Mouse (Mus musculus) forebrain, postnatal 0 days (tissue): ENCODE data around the gene Fam71d. TPM values are rescaled to one million over a fixed set of nuclear protein-coding genes. Genes with fewer than 3 reads are reported as not detected.
A peak's percentile ranks its signal among the peaks of the same experiment; 100 is the strongest.

Experiments used
- ATAC-seq: fragments of 200-750 bp; cut with Nextera tagmentation; 2 replicates; pipeline ENCODE4 v1.8.0; 2017; ENCODE audit warnings: mild to moderate bottlenecking, moderate library complexity
- DNase-seq: peaks from one replicate; pipeline ENCODE4 v3.0.0-alpha.2; 2015
- H3K27ac ChIP-seq: fragments of 300-500 bp; sonication (generic); 2 replicates; pipeline ENCODE4 v1.5.1; 2014; ENCODE audit warnings: low read depth, mild to moderate bottlenecking, antibody characterized with exemption, low read length, moderate library complexity, mixed read lengths
- H3K27me3 ChIP-seq: fragments of 300-500 bp; sonication (generic); 2 replicates; pipeline ENCODE4 v1.6.1; 2014; ENCODE audit warnings: mild to moderate bottlenecking, low read length, mixed read lengths; ENCODE audit not compliant: insufficient read depth
- H3K36me3 ChIP-seq: fragments of 300-500 bp; sonication (generic); 2 replicates; pipeline ENCODE4 v1.6.1; 2014; ENCODE audit warnings: mild to moderate bottlenecking, moderate library complexity; ENCODE audit not compliant: insufficient read depth
- H3K4me1 ChIP-seq: fragments of 300-500 bp; sonication (generic); 2 replicates; pipeline ENCODE4 v1.6.1; 2014; ENCODE audit warnings: antibody characterized with exemption; ENCODE audit not compliant: insufficient read depth
- H3K4me2 ChIP-seq: fragments of 300-500 bp; sonication (generic); 2 replicates; pipeline ENCODE4 v1.6.1; 2014; ENCODE audit warnings: low read depth, mild to moderate bottlenecking, moderate library complexity
- H3K4me3 ChIP-seq: fragments of 300-500 bp; sonication (generic); 2 replicates; pipeline ENCODE4 v1.5.1; 2014; ENCODE audit warnings: low read depth, low read length, mixed read lengths
- H3K9ac ChIP-seq: fragments of 300-500 bp; sonication (generic); 2 replicates; pipeline ENCODE4 v1.6.1; 2014; ENCODE audit warnings: mild to moderate bottlenecking
- H3K9me3 ChIP-seq: fragments of 300-500 bp; sonication (generic); 2 replicates; pipeline ENCODE4 v1.6.1; 2016; ENCODE audit warnings: low read length
- CTCF ChIP-seq: sonication (generic); IDR thresholded peaks from 2 replicates; pipeline ENCODE4 v1.5.1; 2016; ENCODE audit warnings: antibody characterized with exemption, control low read depth, low read depth
- WGBS: fragments of 180-500 bp; shearing (Covaris S2); extraction: QIAGEN DNeasy Blood & Tissue Kit; methylation state at CpG from one replicate; pipeline ENCODE4 v1.1.7; 2014; 5-methylcytosine and 5-hydroxymethylcytosine counted together
- polyA plus RNA-seq: library from polyadenylated mRNA; unstranded; fragments of >200 nt; fragmentation: Nextera tagmentation; extraction: Ambion mirVana; gene quantifications from 2 replicates; pipeline ENCODE4 v1.2.1, GENCODE M21; 2015
- total RNA-seq: library from RNA; depleted of rRNA; stranded (reverse); fragments of >200 nt; gene quantifications from 2 replicates; pipeline ENCODE4 v1.2.3, GENCODE M21; 2014

Fam71d gene
- total and polyA plus RNA-seq, 2 experiments from 2014 or later, result not detected

GRCm38 (mm10) chr12:78746226-78746625 lies 54.9 kb downstream of the Fam71d start:
- H3K27me3 ChIP-seq, result no peaks in the 10 kb centered on the region
- no peaks in the 10 kb centered on the region for H3K36me3 ChIP-seq
- H3K27ac ChIP-seq, result no peak overlapping the region
- DNase-seq (no peak), ATAC-seq (no peak)
- no peak overlapping the region for H3K4me2 ChIP-seq
- no peak overlapping the region for H3K4me3 ChIP-seq
- no peaks in the 10 kb centered on the region for H3K9me3 ChIP-seq
- no peak overlapping the region for H3K9ac ChIP-seq
- H3K4me1 ChIP-seq, result no peaks in the 10 kb centered on the region
- no peak for TF ChIP-seq CTCF
- 85% methylated on average over 6 of the region's 6 CpGs for WGBS

- ATAC-seq (no peak), DNase-seq (no peak)
- no peaks in the 10 kb centered on the region for H3K9me3 ChIP-seq
- no peak overlapping the region for H3K4me3 ChIP-seq
- H3K9ac ChIP-seq, result no peak overlapping the region
- H3K4me1 ChIP-seq, result no peaks in the 10 kb centered on the region
- no peak overlapping the region for H3K27ac ChIP-seq
- H3K36me3 ChIP-seq, result no peaks in the 10 kb centered on the region
- WGBS, result 44% methylated on average over 1 of the region's 1 CpGs
- H3K27me3 ChIP-seq, result no peaks in the 10 kb centered on the region
- no peak overlapping the region for H3K4me2 ChIP-seq
- TF ChIP-seq CTCF, result no peak
Observed at GRCm38 (mm10) chr12:78747406-78747805, 56.1 kb downstream of the Fam71d start.

- Histone ChIP-seq H3K27ac (no peak overlapping the region), H3K4me2 (peak overlapping the region; percentile 67), H3K4me1 (no peaks in the 10 kb centered on the region), H3K36me3 (no peaks in the 10 kb centered on the region), H3K9me3 (no peaks in the 10 kb centered on the region), H3K4me3 (peak overlapping the region; percentile 84), H3K9ac (peak overlapping the region; percentile 54), H3K27me3 (no peaks in the 10 kb centered on the region)
- no peak; the same call in 1 of the 2 replicates for ATAC-seq
- no peak for DNase-seq
- WGBS, result under 1% methylated on average over 10 of the region's 10 CpGs
- TF ChIP-seq CTCF, result no peak
Observed at GRCm38 (mm10) chr12:78748113-78748512, 56.8 kb downstream of the Fam71d start.

- H3K27ac ChIP-seq, result peak within 1 kb of the TSS; percentile 74
- peak within 1 kb of the TSS; percentile 84 for H3K4me3 ChIP-seq
- H3K36me3 ChIP-seq, result no peaks in the 10 kb centered on the region
- WGBS, result under 1% methylated on average over 82 of the region's 98 CpGs
- H3K9me3 ChIP-seq, result no peaks in the 10 kb centered on the region
- H3K4me1 ChIP-seq, result no peaks in the 10 kb centered on the region
- H3K27me3 ChIP-seq, result no peaks in the 10 kb centered on the region
- ATAC-seq (peak; percentile 100), DNase-seq (peak; percentile 99)
- H3K4me2 ChIP-seq, result peak within 1 kb of the TSS; percentile 67
- H3K9ac ChIP-seq, result peak within 1 kb of the TSS; percentile 58
- no peak for TF ChIP-seq CTCF
Observed at GRCm38 (mm10) chr12:78748557-78749377, 57.4 kb downstream of the Fam71d start, which contains the start of gene Mpp5. Gene Mpp5, plus strand, starts transcription at chr12:78748907.

GRCm38 (mm10) chr12:78749378-78749801 lies 58.1 kb downstream of the Fam71d start:
- Histone ChIP-seq H3K4me1 (no peaks in the 10 kb centered on the region), H3K27me3 (no peaks in the 10 kb centered on the region), H3K27ac (peak overlapping the region; percentile 74), H3K4me2 (peak overlapping the region; percentile 67), H3K9me3 (no peaks in the 10 kb centered on the region), H3K36me3 (no peaks in the 10 kb centered on the region), H3K4me3 (peak overlapping the region; percentile 84), H3K9ac (peak overlapping the region; percentile 58)
- under 1% methylated on average over 24 of the region's 25 CpGs for WGBS
- ATAC-seq (peak; percentile 11), DNase-seq (peak; percentile 36)
- TF ChIP-seq CTCF, result no peak

GRCm38 (mm10) chr12:78761979-78762378 lies 70.6 kb downstream of the Fam71d start:
- Histone ChIP-seq H3K4me2 (no peak overlapping the region), H3K27ac (no peak overlapping the region), H3K4me1 (no peaks in the 10 kb centered on the region), H3K27me3 (no peaks in the 10 kb centered on the region), H3K9me3 (no peaks in the 10 kb centered on the region), H3K9ac (no peak overlapping the region), H3K36me3 (no peaks in the 10 kb centered on the region), H3K4me3 (no peak overlapping the region)
- no peak for TF ChIP-seq CTCF
- DNase-seq (no peak), ATAC-seq (no peak)

GRCm38 (mm10) chr12:78769031-78769713 lies 77.8 kb downstream of the Fam71d start:
- no peak for TF ChIP-seq CTCF
- DNase-seq, result no peak
- Histone ChIP-seq H3K36me3 (no peaks in the 10 kb centered on the region), H3K4me2 (no peak overlapping the region), H3K4me3 (no peak overlapping the region), H3K27me3 (no peaks in the 10 kb centered on the region), H3K27ac (no peak overlapping the region), H3K9me3 (no peaks in the 10 kb centered on the region), H3K4me1 (no peaks in the 10 kb centered on the region), H3K9ac (no peak overlapping the region)
- WGBS, result 83% methylated on average over 6 of the region's 6 CpGs
- ATAC-seq, result no peak
